Mouse (Mus musculus) liver, embryonic 18 days (tissue): Measurements from ENCODE around the gene 3110082J24Rik. TPM values are rescaled to one million over a fixed set of nuclear protein-coding genes. Genes with fewer than 3 reads are reported as not detected.

Source experiments
- polyA plus RNA-seq: library from polyadenylated mRNA; depleted of rRNA; stranded (reverse); fragments of >200 nt; gene quantifications from 2 replicates; pipeline ENCODE4 v1.2.3, GENCODE M21; 2012; rRNA removed

Gene 3110082J24Rik
- polyA plus RNA-seq, result not detected in 2 replicates

DNA sequence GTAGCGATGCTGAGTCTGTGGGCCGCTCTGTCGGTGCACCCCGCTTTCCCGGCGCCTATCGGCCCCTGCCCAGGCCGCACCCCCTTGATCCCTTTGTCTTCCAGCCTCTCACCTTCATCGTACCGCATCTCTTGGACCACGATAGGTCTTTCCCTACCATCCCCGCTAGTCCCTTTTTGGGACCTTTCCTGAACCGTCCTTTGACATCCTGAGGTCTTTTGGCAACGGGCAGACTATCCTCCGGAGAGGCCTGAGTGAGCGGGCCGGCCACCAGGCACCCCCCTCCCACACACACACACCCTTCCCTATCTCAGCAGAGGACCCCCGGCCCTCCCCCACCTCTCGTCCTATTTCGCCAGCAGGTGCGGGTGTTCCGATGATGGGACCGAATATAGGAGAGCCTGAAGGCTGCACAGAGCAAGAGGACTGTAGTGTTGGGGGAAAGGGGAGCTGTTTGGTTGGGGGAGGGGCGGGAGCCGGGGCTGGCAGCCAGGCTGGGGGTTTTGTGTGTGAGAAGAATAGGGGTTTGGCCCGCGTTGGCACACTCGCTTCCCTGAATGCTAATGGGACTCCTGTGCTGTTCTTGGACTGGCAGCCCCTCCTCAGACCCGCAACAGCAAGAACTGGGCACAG lies at the start of gene 3110082J24Rik:
TSS of gene 3110082J24Rik (minus strand) at position 419 of the 633 bp plus-strand sequence.

DNA sequence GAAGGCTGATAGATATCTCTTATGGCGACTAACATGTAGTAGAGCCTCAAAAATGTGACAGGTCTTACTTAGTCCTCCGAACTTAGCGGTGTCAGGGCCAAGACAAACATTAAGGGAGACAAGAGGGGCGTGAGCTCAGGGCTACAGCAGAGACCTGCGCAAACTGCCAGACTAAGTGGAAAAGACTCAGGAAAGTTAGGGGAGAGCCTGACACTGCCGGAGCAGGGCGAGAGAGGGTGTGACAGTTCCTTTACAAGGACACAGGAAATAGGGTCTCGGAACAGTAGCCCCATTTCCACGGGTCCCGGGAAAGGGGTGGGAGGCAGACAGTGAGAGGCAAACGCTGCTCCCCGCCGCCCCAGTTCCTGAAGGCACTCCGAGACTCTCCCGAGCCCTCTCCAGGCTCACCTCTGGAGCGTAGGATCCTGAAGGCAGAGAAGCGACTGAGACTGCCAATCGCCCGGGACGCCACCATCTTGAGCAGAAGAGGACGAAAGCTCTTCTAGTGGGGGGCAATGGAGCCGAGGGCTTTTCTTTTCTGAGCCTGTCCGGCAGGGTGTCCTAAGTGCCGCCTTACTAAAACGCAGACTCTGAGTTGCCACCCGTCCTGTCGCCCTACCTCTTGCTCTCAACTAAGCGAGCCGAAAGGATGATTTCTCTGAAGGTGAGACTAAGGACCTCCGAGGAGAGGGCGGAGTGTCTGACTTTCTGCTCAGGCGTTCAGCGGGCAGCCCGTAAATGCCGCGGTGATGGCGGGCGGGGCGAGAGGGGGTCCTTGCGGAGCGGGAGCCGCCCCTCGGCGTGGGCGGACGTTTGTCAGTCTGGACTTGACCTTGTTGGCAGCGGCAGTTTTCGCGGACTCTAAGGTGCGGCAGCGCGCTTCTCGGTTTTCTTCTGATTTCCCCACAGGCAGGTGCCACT lies 48.8 kb upstream of the 3110082J24Rik start, which contains the start of the genes Hadha and Hadhb:
TSS of gene Hadha (minus strand) at position 689 of the 921 bp plus-strand sequence.
TSS of gene Hadhb (plus strand) at position 775 of the 921 bp plus-strand sequence.

DNA sequence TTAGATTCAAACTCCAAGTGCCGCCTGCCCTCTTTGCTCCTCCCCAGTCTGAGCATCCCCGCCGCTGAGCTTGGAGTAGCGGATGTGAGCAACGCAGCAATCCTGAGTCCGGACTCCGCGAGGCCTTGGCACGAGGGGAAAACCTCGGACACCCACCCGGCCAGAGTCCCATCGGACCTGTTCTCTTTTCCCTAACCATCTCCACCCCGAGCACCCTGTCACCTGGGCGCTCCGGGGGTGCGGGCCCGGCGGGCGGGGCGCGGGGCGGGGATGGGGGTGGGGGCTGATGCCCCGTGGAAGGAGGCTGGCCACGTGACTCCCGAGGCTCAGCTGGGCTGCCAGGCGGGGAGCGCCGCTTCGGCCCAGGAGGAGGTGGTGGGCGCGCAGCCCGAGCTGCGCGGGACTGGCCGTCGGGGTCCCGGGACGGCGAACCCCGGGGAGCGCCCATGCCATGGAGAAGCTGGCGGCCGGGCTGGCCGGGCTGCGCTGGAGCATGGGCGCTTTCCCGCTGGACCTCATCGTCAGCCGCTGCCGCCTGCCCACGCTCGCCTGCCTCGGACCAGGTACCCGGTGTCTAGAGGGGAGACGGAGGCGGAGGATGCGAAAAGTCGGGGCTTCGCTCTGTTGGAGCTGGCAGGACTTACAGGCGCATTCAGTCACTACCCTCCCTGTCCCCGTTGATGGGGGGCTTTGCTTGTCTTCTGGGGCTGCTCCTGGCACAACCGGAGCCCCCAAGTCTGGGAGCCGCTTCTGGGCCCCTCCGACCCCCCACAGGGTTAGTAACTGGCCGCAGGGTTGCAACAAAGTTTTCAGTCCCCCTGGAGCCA lies 832 bp downstream of the 3110082J24Rik start, which contains the start of gene Garem2:
TSS of gene Garem2 (plus strand) at position 321 of the 827 bp plus-strand sequence.

DNA sequence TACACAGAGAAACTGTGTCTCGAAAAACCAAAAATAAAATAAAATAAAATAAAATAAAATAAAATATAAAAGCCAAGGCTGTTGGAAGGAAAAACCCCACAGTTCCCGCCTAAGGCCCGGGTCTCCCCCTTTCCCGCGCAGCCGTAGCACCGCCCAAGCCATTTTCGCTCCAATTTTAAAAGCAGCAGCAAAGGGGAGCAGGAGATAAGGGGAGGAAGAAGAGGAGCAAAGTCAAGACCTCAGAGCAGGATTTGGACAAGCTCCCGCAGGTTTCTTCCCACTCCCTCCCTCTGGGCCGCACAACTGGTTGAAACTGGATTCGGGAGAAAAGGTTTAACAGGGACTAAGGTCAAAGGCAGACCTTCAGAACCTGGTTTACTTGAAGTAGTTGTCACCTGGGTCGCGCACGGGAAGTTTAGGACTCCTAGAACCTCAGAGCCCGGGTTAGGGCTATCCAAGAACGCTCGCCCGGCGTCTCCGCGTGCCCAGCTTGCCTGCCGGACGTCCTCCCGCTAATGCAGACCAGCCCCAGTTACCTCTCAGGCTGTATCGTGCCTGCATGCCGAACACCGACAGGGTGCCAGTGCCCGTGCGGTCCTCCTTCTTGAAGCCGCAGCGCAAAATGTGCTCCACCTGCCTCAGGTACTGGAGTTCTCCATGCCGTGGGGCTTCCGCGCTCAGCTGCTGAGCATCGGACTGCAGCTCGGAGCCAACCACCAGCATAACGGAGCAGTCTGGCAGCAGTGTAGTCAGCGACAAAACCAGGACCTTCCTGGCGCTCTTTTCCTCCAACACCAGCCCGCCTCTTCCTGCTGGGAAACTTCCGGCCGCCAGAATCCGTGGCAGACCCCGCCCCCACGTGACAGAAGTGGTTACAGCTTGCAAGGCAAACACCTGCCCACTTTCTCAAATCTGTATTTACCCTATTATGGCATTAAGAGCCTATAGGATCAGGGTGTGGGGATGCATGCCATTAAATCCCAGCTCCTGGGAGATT lies 32.8 kb downstream of the 3110082J24Rik start, which contains the start of gene Tyms:
TSS of gene Tyms (minus strand) at position 793 of the 997 bp plus-strand sequence.

Other genes starting within 250 kb of the 3110082J24Rik start
- 0.13 and 0.23 TPM in 2 replicates for gene Il6, start 93.0 kb downstream of the 3110082J24Rik start, polyA plus RNA-seq
- gene Tyms, start 32.5 kb downstream of the 3110082J24Rik start, polyA plus RNA-seq, result 54.3 and 60.1 TPM in 2 replicates
- 0.01 and 0.02 TPM in 2 replicates for gene Garem2, start 925 bp downstream of the 3110082J24Rik start, polyA plus RNA-seq
- 128 and 129 TPM in 2 replicates for gene Hadha, start 49.1 kb upstream of the 3110082J24Rik start, polyA plus RNA-seq
- 219 and 220 TPM in 2 replicates for gene Hadhb, start 49.2 kb upstream of the 3110082J24Rik start, polyA plus RNA-seq
- gene Adgrf3, start 99.6 kb upstream of the 3110082J24Rik start, polyA plus RNA-seq, result 0.02 and 0.05 TPM in 2 replicates
- gene Selenoi, start 126.5 kb upstream of the 3110082J24Rik start, polyA plus RNA-seq, result 10.8 and 11.0 TPM in 2 replicates
- gene Drc1, start 175.3 kb upstream of the 3110082J24Rik start, polyA plus RNA-seq, result 0.28 and 0.36 TPM in 2 replicates